In genomic region chr6:29395910-29396713, GRCm38 (mm10) we compare ENCODE assay signal across 8 mouse cellular contexts. TPM values are rescaled to one million over a fixed set of nuclear protein-coding genes. Genes with fewer than 3 reads are reported as not detected.
DNase-seq lines count a peak whose midpoint lies in the region; ATAC-seq and TF ChIP-seq lines count a peak whose summit lies in the region.

Gene Ccdc136 (plus strand): TSS chr6:29396309.

- H3K4me3 ChIP-seq in forebrain, postnatal 0 days (ENCODE audit: low read depth, low read length): peak within 1 kb of the TSS; percentile 67
- peak within 1 kb of the TSS; percentile 67 for H3K4me3 ChIP-seq in lung, embryonic 14.5 days (ENCODE audit: low read depth, low read length)

- H3K36me3 ChIP-seq in forebrain, postnatal 0 days (ENCODE audit: insufficient read depth): no peaks in the 10 kb centered on the region
- no peaks in the 10 kb centered on the region for H3K36me3 ChIP-seq in lung, embryonic 14.5 days (ENCODE audit: insufficient read depth)

- DNase-seq in MEL-GATA-1-ER (ENCODE audit: extremely low read depth, low read depth): peak; percentile 25
- peak; percentile 93 for DNase-seq in cerebellum, adult 18-20 months
- DNase-seq in forebrain, postnatal 0 days: peak; percentile 70
- peak; percentile 70 to 73 for DNase-seq in heart, postnatal 36 days
- peak; percentile 76 to 77 for DNase-seq in layer of hippocampus, adult 8-10 months (ENCODE audit: low spot score in 2 of 2)
- DNase-seq in lung, embryonic 14.5 days: peak; percentile 75
- peak; percentile 49 for DNase-seq in ovary, postnatal 10 days (ENCODE audit: low spot score)
- peak; percentile 71 to 75 for DNase-seq in urinary bladder, postnatal 36 days (ENCODE audit: low spot score in 2 of 2)

- TF ChIP-seq CTCF in forebrain, postnatal 0 days (IDR thresholded peaks at IDR 0.05; ENCODE audit: low read depth): no peak
- no peak for TF ChIP-seq CTCF in lung, embryonic 14.5 days (IDR thresholded peaks at IDR 0.05; ENCODE audit: low read depth)

- peak within 1 kb of the TSS; percentile 76 for H3K27ac ChIP-seq in forebrain, postnatal 0 days (ENCODE audit: low read depth, low read length)
- H3K27ac ChIP-seq in lung, embryonic 14.5 days (ENCODE audit: low read depth): no peak within 1 kb of the TSS; the same call in 1 of the 2 replicates

- peak; percentile 90 for ATAC-seq in forebrain, postnatal 0 days
- ATAC-seq in lung, embryonic 14.5 days (ENCODE audit: insufficient read depth): peak; percentile 91

- intact Hi-C loops in heart, postnatal 36 days (cut with DNase I): no loop called here

- peak within 1 kb of the TSS; percentile 72 for H3K9ac ChIP-seq in forebrain, postnatal 0 days
- H3K9ac ChIP-seq in lung, embryonic 14.5 days: peak within 1 kb of the TSS; percentile 59

- no peaks in the 10 kb centered on the region for H3K9me3 ChIP-seq in forebrain, postnatal 0 days (ENCODE audit: low read length)
- H3K9me3 ChIP-seq in lung, embryonic 14.5 days (ENCODE audit: low read depth, low read length): no peaks in the 10 kb centered on the region

- peak within 1 kb of the TSS; percentile 88 for H3K4me2 ChIP-seq in forebrain, postnatal 0 days (ENCODE audit: low read depth)
- H3K4me2 ChIP-seq in lung, embryonic 14.5 days: peak within 1 kb of the TSS; percentile 87

- WGBS in forebrain, postnatal 0 days: 2% methylated on average over 46 of the region's 49 CpGs
- WGBS in lung, embryonic 14.5 days: under 1% methylated on average over 40 of the region's 49 CpGs

- peaks cover 5% of the 10 kb centered on the region; the same call in 1 of the 2 replicates for H3K4me1 ChIP-seq in forebrain, postnatal 0 days (ENCODE audit: insufficient read depth)
- peaks cover 4% of the 10 kb centered on the region; the same call in 1 of the 2 replicates for H3K4me1 ChIP-seq in lung, embryonic 14.5 days (ENCODE audit: insufficient read depth)

- no peaks in the 10 kb centered on the region for H3K27me3 ChIP-seq in forebrain, postnatal 0 days (ENCODE audit: insufficient read depth, low read length)
- peaks cover 14% of the 10 kb centered on the region; the same call in 1 of the 2 replicates for H3K27me3 ChIP-seq in lung, embryonic 14.5 days (ENCODE audit: insufficient read depth, low read length)

RNA-seq across cellular contexts. Expression of gene Ccdc136, which starts in this region (rescaled TPM):
- total RNA-seq in forebrain, postnatal 0 days (2014; rRNA removed): 46.6 and 56.9 TPM in 2 replicates
- polyA plus RNA-seq in forebrain, postnatal 0 days (2015; fragmentation: Nextera tagmentation; extraction: Ambion mirVana): 34.4 and 43.0 TPM in 2 replicates
- 1 to 10 TPM; 1.7 to 3.0 TPM for total RNA-seq in heart, postnatal 36 days (2021)
- 10 to 100 TPM; 77.8 to 87.7 (median 83.6) TPM for total RNA-seq in layer of hippocampus, adult 8-10 months (2022)
- 15.3 and 15.8 TPM in 2 replicates for polyA plus RNA-seq in lung, embryonic 14.5 days (2014; fragmentation: Nextera tagmentation; extraction: Ambion mirVana)

Comparison
In these comparisons a context has a peak if more than half of its experiments do, and no peak if none do; other contexts are left out.
1. RNA of gene Ccdc136 (total RNA-seq): 77.8 to 87.7 TPM in layer of hippocampus, adult 8-10 months and 46.6 to 56.9 TPM in forebrain, postnatal 0 days; 1.7 to 3.0 TPM in heart, postnatal 36 days; every median in the first group is over 10 times any median in the second.
2. DNase-seq: peak in every context shown above with its lines; median percentile 93 in cerebellum, adult 18-20 months; 76 in layer of hippocampus, adult 8-10 months; 75 in lung, embryonic 14.5 days; 73 in urinary bladder, postnatal 36 days; 72 in heart, postnatal 36 days; 70 in forebrain, postnatal 0 days; 49 in ovary, postnatal 10 days; 25 in MEL-GATA-1-ER.